Mouse (Mus musculus): ENCODE data around the gene Pdcd2l.

DNA sequence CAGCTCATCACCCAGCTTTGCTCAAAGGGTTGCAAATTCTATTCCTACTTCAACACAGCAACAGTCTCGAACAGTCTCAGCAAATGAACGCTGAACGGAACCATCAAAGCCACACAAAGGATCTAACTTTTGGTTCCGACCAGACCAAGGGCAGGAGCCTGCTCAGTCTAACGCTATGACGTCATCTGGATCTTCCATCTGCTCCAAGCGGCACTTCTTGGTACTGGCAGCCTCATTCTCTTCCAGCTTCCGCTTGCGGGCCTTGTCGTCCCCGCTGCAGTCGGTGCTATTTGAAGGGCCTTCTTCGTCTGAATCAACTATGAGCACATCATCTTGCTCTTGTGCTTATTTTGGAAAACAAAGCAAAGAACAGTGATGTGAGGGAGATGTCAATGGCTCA is 55.3 kb downstream of the Pdcd2l start:
- TF ChIP-seq CTCF (IDR thresholded peaks at IDR 0.05; ENCODE audit: extremely low read depth, insufficient read depth, insufficient read length, insufficient replicate concordance) (no peak), POLR2A (IDR thresholded peaks at IDR 0.05; ENCODE audit: low read depth, low read length) (no peak)

Measured in spleen, adult 2 months (tissue).